Mouse (Mus musculus) testis, postnatal 10 days (tissue): ENCODE measurements around the gene Dbp.
A peak's percentile ranks its signal among the peaks of the same experiment; 100 is the strongest.

ENCODE experiments used
- DNase-seq: peaks from one replicate; pipeline ENCODE4 v3.0.0; 2021; ENCODE audit warnings: low spot score

Gene Dbp

GRCm38 (mm10) chr7:45725713-45726112 lies 20.8 kb downstream of the Dbp start, which contains the start of gene Spaca4:
TSS of gene Spaca4 (minus strand) at chr7:45725813.
- DNase-seq: peak; percentile 65

DNA sequence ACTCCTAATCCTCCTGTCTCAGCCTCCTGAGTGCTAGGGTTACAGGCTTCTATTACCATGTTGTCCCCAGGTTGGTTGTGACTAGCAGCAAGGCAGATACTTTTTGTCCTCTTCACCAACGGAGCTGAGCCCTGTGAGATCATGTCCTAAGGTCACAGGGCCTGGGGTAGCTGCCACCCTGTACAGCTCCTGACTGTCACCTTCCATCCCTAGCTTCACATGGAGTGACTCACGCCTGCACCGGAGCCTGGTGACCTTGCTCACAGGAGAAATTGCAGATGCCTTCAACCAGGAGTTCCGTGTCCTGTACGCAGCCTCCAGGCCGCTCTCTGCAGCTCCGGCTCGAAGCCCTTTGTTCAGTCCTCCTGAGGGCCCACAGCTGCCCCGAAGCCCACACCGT lies 21.5 kb downstream of the Dbp start:
- DNase-seq: no peak

GRCm38 (mm10) chr7:45727625-45728024 lies 22.7 kb downstream of the Dbp start:
- no peak for DNase-seq

GRCm38 (mm10) chr7:45730727-45731431 lies 26.0 kb downstream of the Dbp start:
- peak; percentile 76 for DNase-seq

DNA sequence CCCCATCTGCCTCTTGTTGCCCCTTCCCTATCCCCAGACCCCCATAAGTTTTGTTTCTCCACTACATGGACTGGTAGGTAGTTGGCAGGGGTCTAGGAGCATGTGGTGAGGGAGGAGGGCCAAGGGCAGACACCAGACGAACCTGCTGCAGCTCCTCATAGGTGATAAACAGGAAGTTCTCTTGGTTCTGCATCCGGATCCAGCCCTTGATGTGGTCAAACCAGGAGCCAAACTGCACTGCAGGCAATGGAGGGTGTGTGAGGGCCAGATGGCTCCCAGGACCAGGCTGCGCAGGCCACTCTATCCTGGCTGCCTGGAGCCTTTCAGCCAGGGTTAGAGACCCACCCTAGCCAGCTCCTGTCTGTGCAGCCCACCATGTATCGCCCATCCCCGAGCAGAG lies 28.6 kb downstream of the Dbp start:
- no peak for DNase-seq

GRCm38 (mm10) chr7:45739162-45739763 lies 34.4 kb downstream of the Dbp start:
- DNase-seq: peak; percentile 91

GRCm38 (mm10) chr7:45739820-45740219 lies 34.9 kb downstream of the Dbp start:
- DNase-seq: no peak

- DNase-seq: no peak
Measured at GRCm38 (mm10) chr7:45741308-45741707, 36.4 kb downstream of the Dbp start.

DNA sequence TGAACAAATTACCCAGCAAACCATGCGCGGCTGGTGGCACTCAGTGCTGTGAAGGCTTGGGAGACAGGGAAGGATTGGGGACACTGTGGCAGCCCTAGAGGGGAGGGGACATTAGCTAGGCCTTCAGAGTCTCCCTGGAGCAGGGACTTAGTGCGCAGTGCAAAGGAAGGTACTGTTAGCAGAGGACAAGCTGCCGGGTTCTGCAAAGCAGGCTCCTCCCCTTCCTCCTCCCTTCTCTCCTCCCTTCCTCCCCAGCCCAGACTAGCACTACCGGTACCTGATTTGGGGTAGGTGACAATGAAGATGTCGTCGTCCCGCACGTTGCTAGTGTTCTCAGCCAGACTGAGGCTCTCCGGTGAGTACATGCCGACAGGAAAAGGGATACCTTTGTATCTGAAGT lies 36.9 kb downstream of the Dbp start:
- no peak for DNase-seq

DNA sequence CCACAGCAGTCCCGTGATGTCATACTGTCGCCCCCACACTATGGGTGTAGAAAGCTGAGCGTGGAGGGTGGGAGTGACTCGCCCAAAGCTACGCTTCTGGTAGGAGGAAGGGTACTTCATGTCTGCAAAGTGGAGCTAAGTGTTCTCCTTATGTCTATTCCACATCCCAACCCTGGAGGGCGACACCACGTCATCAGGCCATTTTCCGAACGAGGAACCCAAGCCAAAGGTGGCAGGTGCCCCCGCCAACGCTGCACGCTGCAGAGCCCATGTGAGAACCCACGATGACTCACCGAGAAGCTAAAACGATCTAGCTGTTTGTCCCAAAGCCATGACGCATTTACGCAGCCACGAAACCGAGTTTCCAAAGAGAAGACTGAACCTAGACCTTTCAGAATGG lies 37.5 kb downstream of the Dbp start:
- no peak for DNase-seq

GRCm38 (mm10) chr7:45744387-45744786 lies 39.5 kb downstream of the Dbp start:
- DNase-seq: peak; percentile 93

GRCm38 (mm10) chr7:45746518-45746917 lies 41.6 kb downstream of the Dbp start:
- DNase-seq: no peak

DNA sequence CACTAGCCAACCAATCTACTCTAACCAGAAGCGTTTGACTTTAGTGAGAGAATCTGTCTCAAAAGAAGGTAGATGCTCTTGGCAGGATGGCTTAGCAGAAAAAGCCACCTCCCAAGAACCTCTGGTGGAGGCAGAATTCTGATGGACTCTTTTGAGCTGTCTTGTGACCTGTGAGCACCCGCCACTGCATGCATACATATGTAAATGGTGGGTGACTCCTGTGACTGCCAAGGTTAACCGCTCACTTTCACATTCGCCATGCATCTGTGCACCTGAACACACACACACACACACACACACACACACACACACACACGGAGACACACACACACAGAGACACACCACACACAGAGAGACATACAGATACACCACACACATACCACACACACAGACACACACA lies 42.6 kb downstream of the Dbp start:
- DNase-seq: no peak

DNA sequence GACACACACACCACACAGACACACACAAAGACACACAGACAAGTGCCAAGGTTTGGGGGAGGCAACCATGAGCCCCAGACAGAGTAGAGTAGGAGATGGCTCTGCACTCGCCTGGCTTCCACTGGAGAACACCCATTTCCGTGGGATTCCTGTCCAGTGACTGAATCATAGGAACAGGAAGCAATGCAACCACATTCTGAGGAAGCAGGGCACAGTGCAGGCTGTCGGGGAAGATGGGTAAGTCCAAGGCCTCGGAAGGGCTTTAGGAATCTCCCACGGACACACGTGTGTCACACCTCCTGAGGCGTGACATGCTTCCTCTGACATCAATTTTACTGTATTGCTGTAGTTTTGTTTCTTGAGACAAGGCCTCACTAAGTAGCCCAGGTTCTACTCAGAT lies 43.2 kb downstream of the Dbp start:
- DNase-seq: no peak

DNA sequence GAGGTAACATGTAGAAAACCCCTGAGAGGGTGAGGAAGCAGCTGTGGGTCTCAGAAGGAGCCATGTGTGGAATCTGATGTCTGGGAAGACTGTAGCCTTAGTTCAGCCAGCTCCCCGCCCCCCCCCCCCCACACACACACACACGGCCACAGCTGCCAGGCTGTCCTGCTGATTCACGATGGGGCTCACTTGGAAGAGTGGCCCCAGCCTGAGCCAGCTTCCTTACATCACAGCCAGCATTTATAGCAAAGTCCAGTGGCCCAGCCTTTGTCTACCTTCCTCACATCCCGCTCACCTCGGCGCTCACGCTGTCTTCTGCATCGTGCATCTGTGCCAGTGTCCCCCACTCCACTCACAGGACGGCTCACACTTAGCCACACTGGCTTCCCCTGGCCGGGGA lies 44.5 kb downstream of the Dbp start:
- DNase-seq: no peak

GRCm38 (mm10) chr7:45750162-45750561 lies 45.3 kb downstream of the Dbp start:
- DNase-seq: no peak

DNA sequence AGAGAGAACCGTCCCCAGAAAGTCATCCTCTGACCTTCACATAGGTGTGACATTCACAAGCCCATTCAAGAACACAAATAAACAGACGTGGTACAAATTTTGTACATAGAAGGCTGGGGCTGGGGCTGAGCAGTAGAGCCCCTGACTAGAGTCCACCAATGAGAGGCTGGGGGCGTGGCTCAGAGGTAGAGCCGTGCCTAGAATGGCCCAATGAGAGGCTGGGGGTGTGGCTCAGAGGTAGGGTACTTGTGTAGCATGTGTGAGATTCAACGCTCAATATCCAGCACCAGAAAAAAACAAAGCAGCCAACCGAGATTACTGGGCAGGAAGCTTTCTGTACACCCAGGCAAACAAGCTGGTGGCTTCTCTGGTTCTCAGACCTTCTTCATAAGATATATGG lies 50.8 kb downstream of the Dbp start:
- DNase-seq: no peak

- DNase-seq: no peak
Measured at GRCm38 (mm10) chr7:45759400-45759799, 54.5 kb downstream of the Dbp start.
